Mouse (Mus musculus): ENCODE measurements around the gene Syt12. TPM values are rescaled to one million over a fixed set of nuclear protein-coding genes. Genes with fewer than 3 reads are reported as not detected.

Syt12 gene
- polyA plus RNA-seq, 1 experiment, result not detected

DNA sequence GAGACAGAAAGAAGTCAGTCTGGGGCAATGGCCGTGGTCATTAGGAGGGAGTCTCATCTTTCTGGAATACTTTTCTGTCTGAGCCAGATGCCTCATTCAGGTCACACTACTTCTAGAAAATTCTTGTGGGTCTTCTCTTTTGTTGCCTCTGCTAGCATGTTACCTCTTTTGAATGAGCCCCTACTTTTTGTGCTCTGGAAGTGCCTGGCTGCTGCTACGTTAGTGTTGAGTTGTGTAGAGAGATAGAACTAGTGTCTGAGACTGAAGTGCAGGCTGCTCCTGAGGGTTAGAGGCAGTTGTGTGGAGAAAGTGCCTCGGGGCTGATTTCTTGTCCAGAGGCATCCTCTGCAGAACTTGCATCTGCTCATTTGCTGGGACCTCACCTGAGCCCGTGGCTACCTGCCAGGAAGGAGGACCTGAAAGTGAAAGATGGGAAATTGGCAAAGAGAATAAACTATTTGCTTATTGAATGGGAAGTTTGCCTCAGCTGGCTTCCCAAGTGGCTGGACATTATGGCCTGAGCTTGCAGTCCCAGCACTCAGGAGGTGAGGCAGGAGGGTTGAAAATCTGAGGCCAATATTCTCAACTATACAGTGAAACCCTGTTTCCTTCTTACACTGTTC lies 36.1 kb upstream of the Syt12 start:
- no peaks in the 10 kb centered on the region for H3K4me1 ChIP-seq (ENCODE audit: control insufficient read depth, insufficient read depth, low read length)
- H3K4me3 ChIP-seq (ENCODE audit: low read depth, low read length), result no peak overlapping the region
- H3K9me3 ChIP-seq (replicated peaks; ENCODE audit: control insufficient read depth, insufficient read depth, low read length, poor library complexity, severe bottlenecking), result no peaks in the 10 kb centered on the region
- no peaks in the 10 kb centered on the region for H3K36me3 ChIP-seq (ENCODE audit: control insufficient read depth, insufficient read depth, low read length, poor library complexity, severe bottlenecking)
- no peak overlapping the region for H3K9ac ChIP-seq (ENCODE audit: low read depth, poor library complexity, severe bottlenecking)
- no peak overlapping the region for H3K27ac ChIP-seq (ENCODE audit: insufficient read depth, low read length)
- TF ChIP-seq EP300 (IDR thresholded peaks at IDR 0.05; ENCODE audit: insufficient read depth, low read depth, low read length) (no peak), POLR2A (IDR thresholded peaks at IDR 0.05; ENCODE audit: insufficient read depth, low read length) (no peak), CTCF (IDR thresholded peaks at IDR 0.05; ENCODE audit: low read depth, low read length) (no peak)
- no peaks in the 10 kb centered on the region for H3K27me3 ChIP-seq (ENCODE audit: control insufficient read depth, insufficient read depth, low read length, poor library complexity, severe bottlenecking)

DNA sequence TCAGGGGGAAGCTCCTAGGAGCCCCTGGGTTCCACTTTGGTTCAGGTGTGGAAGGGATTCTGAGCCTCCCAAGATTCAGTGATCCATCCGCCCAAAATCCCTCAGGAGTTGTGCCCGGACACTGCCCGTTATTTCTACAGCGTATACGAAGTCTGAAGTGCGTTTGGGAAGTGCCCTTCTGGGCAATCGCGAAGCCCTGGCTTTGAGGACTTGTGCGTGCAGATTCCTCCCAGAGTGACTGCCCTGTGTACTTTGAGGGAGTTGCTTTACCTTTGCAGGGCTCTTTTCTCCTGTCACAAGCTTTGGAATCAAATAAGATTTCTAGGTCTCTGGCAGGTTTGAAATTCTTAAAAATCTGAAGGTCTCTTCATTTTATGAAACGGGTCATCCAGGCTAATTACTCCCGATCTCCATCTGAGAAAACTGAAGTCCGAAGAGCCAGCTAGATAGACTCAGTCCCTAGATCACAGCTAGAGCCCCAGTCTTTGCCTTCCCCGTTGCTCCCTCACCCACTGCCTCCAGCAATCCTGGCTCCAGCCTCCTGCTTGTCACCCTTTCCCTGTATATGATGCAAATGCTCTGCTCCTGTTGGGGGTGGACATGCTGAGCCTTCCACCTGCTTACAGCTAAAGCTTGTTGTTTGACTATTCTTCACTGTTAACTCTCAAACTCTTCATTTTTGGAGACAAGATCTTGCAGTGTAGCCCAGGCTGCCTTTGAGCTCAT lies 34.0 kb upstream of the Syt12 start:
- no peaks in the 10 kb centered on the region for H3K27me3 ChIP-seq (ENCODE audit: control insufficient read depth, insufficient read depth, low read length, poor library complexity, severe bottlenecking)

DNA sequence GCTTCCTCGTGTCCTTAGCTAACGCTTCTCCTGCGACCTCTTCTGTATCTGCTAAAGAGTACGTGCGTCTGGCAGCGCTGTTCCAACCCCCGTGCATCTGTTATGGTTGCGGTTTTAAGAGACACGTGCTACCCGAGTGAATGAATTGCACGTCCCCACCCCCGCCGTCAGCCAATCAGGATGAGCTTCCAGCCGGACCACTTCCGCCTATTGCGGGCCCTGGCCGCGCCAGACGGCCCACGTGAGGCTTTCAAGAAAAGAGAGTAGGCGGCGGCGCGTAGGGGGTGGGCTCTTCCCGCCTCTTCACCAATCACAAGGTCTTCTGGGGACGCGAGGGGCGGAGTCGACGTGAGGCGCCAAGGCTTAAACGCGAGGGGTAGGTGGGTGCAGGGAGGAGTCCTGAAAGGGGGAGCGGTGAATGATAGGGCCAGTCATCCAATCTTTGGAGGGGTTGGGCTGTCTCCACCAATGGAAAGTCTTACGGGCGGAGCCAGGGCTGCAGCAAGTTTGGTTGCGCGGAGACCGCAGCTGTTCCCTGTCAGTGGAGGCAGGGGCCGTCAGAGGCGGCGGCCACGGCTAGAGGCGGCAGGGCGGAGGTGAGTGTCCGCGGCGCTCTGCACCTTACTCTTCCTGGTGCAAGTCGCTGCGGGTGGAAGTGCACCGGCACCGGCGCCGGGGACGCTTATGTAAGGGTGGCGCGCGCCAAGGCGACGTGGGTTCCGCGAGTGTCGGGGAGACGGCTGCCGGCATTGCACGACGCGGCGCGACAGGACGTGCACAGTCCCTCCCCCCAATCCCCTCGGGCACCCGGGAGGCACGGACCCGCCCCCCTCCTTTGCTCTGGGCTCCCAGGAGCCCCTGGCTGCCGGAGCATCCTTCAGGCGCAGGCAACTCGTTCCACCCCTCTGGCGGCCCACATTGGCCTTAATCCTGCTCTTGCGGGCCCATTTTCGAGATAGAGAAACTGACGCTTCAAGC lies 33.0 kb upstream of the Syt12 start, which contains the start of gene Pcx:
TSS of gene Pcx (plus strand) at position 487 of the 978 bp plus-strand sequence.
- peak within 1 kb of the TSS; percentile 54 for H3K9ac ChIP-seq (ENCODE audit: low read depth, poor library complexity, severe bottlenecking)
- no peak within 1 kb of the TSS for H3K27ac ChIP-seq (ENCODE audit: insufficient read depth, low read length)
- H3K9me3 ChIP-seq (replicated peaks; ENCODE audit: control insufficient read depth, insufficient read depth, low read length, poor library complexity, severe bottlenecking), result no peaks in the 10 kb centered on the region
- peak within 1 kb of the TSS; percentile 86 for H3K4me3 ChIP-seq (ENCODE audit: low read depth, low read length)
- TF ChIP-seq CTCF (IDR thresholded peaks at IDR 0.05; ENCODE audit: low read depth, low read length), result no peak
- TF ChIP-seq EP300 (IDR thresholded peaks at IDR 0.05; ENCODE audit: insufficient read depth, low read depth, low read length), result peak; percentile 39; the same call in 1 of the 2 replicates
- TF ChIP-seq POLR2A (IDR thresholded peaks at IDR 0.05; ENCODE audit: insufficient read depth, low read length), result no peak
- no peaks in the 10 kb centered on the region for H3K4me1 ChIP-seq (ENCODE audit: control insufficient read depth, insufficient read depth, low read length)
- H3K27me3 ChIP-seq (ENCODE audit: control insufficient read depth, insufficient read depth, low read length, poor library complexity, severe bottlenecking), result no peaks in the 10 kb centered on the region
- no peaks in the 10 kb centered on the region for H3K36me3 ChIP-seq (ENCODE audit: control insufficient read depth, insufficient read depth, low read length, poor library complexity, severe bottlenecking)

More for the DNA sequence above, 34.0 kb upstream of the Syt12 start:
- Histone ChIP-seq H3K4me3 (ENCODE audit: low read depth, low read length) (peak overlapping the region; percentile 70), H3K36me3 (ENCODE audit: control insufficient read depth, insufficient read depth, low read length, poor library complexity, severe bottlenecking) (no peaks in the 10 kb centered on the region), H3K4me1 (ENCODE audit: control insufficient read depth, insufficient read depth, low read length) (no peaks in the 10 kb centered on the region), H3K27ac (ENCODE audit: insufficient read depth, low read length) (no peak overlapping the region), H3K9me3 (replicated peaks; ENCODE audit: control insufficient read depth, insufficient read depth, low read length, poor library complexity, severe bottlenecking) (no peaks in the 10 kb centered on the region), H3K9ac (ENCODE audit: low read depth, poor library complexity, severe bottlenecking) (peak overlapping the region; percentile 54)
- TF ChIP-seq EP300 (IDR thresholded peaks at IDR 0.05; ENCODE audit: insufficient read depth, low read depth, low read length) (no peak), CTCF (IDR thresholded peaks at IDR 0.05; ENCODE audit: low read depth, low read length) (no peak), POLR2A (IDR thresholded peaks at IDR 0.05; ENCODE audit: insufficient read depth, low read length) (no peak)

DNA sequence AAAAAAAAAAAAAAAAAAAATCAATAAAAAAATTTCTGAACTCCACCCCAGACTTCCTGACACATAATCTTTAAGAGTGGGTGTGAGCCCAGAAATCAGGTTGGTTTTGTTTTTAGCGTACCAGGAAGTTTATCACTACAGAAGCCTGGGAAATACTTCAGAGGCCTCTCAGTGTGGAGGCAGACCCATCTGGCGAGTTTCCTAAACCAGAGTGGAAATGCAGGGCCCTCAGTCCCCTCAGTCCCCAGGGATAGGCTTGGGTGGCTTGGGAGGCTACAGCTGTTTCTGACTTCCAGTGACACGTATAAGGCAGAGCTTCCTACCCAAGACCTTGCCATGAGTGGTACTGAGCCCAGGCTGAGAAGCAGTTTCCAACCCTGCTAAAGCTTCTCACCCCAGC lies 30.5 kb upstream of the Syt12 start:
- H3K9ac ChIP-seq (ENCODE audit: low read depth, poor library complexity, severe bottlenecking), result no peak overlapping the region
- no peaks in the 10 kb centered on the region for H3K9me3 ChIP-seq (replicated peaks; ENCODE audit: control insufficient read depth, insufficient read depth, low read length, poor library complexity, severe bottlenecking)
- H3K27me3 ChIP-seq (ENCODE audit: control insufficient read depth, insufficient read depth, low read length, poor library complexity, severe bottlenecking), result no peaks in the 10 kb centered on the region
- H3K4me3 ChIP-seq (ENCODE audit: low read depth, low read length), result no peak overlapping the region
- TF ChIP-seq EP300 (IDR thresholded peaks at IDR 0.05; ENCODE audit: insufficient read depth, low read depth, low read length), result no peak
- TF ChIP-seq POLR2A (IDR thresholded peaks at IDR 0.05; ENCODE audit: insufficient read depth, low read length), result no peak
- no peak for TF ChIP-seq CTCF (IDR thresholded peaks at IDR 0.05; ENCODE audit: low read depth, low read length)
- no peak overlapping the region for H3K27ac ChIP-seq (ENCODE audit: insufficient read depth, low read length)
- H3K4me1 ChIP-seq (ENCODE audit: control insufficient read depth, insufficient read depth, low read length), result no peaks in the 10 kb centered on the region
- no peaks in the 10 kb centered on the region for H3K36me3 ChIP-seq (ENCODE audit: control insufficient read depth, insufficient read depth, low read length, poor library complexity, severe bottlenecking)

DNA sequence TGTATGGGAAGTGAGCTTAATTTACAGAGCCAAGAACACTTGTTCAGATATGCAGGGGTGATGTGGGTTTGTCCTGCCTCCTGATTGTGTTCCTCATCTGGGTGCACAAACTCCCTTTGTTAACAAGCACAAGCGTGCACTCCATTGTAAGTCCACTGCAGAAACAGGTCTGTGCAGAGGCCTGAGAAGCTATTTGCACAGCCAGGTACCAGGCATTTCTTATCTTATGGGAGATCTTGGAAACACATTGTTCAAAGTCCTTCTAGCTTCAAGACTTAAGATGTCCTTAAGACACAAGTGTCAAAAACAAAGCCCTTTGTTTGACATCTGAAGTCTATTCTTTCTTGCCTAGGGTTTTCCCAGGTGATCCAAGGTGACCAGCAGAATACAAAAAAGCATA lies 27.6 kb upstream of the Syt12 start:
- Histone ChIP-seq H3K4me3 (ENCODE audit: low read depth, low read length) (no peak overlapping the region), H3K9ac (ENCODE audit: low read depth, poor library complexity, severe bottlenecking) (no peak overlapping the region), H3K9me3 (replicated peaks; ENCODE audit: control insufficient read depth, insufficient read depth, low read length, poor library complexity, severe bottlenecking) (no peaks in the 10 kb centered on the region), H3K27ac (ENCODE audit: insufficient read depth, low read length) (no peak overlapping the region), H3K36me3 (ENCODE audit: control insufficient read depth, insufficient read depth, low read length, poor library complexity, severe bottlenecking) (no peaks in the 10 kb centered on the region), H3K27me3 (ENCODE audit: control insufficient read depth, insufficient read depth, low read length, poor library complexity, severe bottlenecking) (no peaks in the 10 kb centered on the region), H3K4me1 (ENCODE audit: control insufficient read depth, insufficient read depth, low read length) (no peaks in the 10 kb centered on the region)
- TF ChIP-seq EP300 (IDR thresholded peaks at IDR 0.05; ENCODE audit: insufficient read depth, low read depth, low read length), result no peak
- TF ChIP-seq POLR2A (IDR thresholded peaks at IDR 0.05; ENCODE audit: insufficient read depth, low read length), result no peak
- TF ChIP-seq CTCF (IDR thresholded peaks at IDR 0.05; ENCODE audit: low read depth, low read length), result no peak
